Mouse (Mus musculus): Measurements from ENCODE around the gene BC034090. TPM values are rescaled to one million over a fixed set of nuclear protein-coding genes. Genes with fewer than 3 reads are reported as not detected.

BC034090 gene
- polyA plus RNA-seq, 1 experiment from 2014 or later, result 2.5 TPM

Other genes with a start within 250 kb of the BC034090 start
- 2.0 and 2.6 TPM in 2 replicates for gene Ier5, start 144.8 kb downstream of the BC034090 start, polyA plus RNA-seq (2015; fragmentation: Nextera tagmentation; extraction: Ambion mirVana)
- gene Mr1, start 97.6 kb downstream of the BC034090 start, polyA plus RNA-seq (2015; fragmentation: Nextera tagmentation; extraction: Ambion mirVana), result 4.6 and 5.2 TPM in 2 replicates
- gene Stx6, start 85.7 kb downstream of the BC034090 start, polyA plus RNA-seq (2015; fragmentation: Nextera tagmentation; extraction: Ambion mirVana), result 36.1 and 44.2 TPM in 2 replicates
- gene Xpr1, start 173.0 kb upstream of the BC034090 start, polyA plus RNA-seq (2015; fragmentation: Nextera tagmentation; extraction: Ambion mirVana), result 6.7 TPM in 2 replicates

Measured in intestine, embryonic 16.5 days (tissue).